Mouse (Mus musculus) hindlimb bud, embryonic 11.5 days (tissue): ENCODE measurements around the gene Med4.

Source experiments
- DNase-seq: peaks from one replicate; pipeline ENCODE4 v3.0.0-alpha.2; 2012; ENCODE audit warnings: low read depth, low spot score; ENCODE audit errors: extremely low spot score

Gene Med4

DNA sequence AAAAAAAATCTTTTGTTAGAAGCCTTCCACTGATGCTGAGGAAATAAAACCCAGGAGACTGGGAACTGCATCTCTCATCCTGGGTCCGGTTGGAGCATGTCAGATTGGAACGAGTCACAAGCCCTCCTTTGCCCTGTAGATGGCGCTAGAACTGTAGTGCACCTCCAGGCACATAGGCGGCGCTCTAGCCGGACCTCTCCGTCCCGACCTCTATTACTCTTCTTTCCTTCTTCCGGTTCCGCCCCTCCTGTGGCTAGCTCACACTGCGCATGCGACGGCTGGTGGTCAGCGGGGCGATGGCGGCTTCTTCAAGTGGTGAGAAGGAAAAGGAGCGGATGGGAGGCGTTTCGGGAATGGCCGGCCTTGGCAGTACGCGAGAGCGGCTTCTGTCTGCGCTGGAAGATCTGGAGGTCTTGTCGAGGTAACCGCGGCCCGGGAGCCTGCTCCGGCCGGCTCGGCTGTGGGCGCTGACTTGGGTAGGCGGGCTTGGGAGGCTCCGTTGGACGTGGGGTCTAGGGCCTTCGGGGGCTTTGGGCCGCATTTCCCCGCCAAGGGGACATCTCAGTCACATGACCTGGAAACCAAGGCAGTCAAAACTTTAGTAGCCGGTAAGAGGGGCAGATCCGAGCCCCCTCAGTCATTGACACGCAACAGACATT lies at the start of gene Med4:
TSS of gene Med4 (plus strand) at position 261 of the 659 bp plus-strand sequence.
- DNase-seq: peak; percentile 92

DNA sequence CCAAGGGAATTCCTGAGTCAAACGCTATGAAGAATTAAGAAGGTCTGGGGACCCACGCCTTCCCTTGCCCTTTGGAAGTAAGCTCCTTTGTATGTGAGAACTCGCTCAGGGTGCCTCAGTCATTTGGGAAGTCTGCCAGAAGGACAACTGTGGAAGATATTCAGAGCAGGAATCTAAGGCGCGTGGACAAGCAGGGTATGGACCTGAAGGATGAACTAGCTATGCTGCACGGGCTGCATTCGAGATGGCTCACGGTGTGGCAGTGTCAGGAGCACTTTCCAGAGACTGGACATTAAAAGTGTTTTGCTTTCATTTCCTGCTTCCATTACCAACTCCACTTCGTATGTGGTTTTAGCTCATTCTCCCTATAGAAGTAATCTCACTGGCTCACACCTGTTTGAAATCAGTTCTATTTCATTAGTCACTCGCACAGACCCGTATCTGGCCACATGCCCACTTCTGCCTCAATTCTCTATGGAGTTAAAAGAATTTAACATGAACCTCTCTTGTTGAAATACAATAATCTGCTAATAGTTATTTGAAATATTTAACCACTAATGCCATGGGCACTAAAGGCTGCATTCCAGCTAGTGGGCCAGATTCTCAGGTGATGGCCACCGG lies 49.2 kb upstream of the Med4 start:
- no peak for DNase-seq

DNA sequence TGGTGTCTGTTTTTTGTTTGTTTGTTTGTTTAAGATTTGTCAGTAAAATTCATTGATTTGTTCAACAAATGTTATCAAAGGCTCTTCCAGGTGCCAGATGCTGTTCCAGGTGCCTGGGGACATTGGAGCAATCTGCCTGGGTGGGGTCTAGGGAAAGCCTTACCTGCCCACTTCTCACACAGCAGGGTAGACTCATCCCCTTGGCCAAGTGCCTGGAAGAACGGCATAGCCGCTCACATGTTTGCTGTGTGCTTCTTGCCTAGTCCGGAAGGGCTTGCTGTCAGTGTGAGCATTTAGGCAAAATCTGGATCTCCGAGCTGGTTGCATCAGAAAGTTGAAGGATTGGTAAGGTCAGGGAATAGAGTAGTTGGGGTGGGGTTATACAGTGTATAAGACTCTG lies 47.6 kb upstream of the Med4 start:
- no peak for DNase-seq

DNA sequence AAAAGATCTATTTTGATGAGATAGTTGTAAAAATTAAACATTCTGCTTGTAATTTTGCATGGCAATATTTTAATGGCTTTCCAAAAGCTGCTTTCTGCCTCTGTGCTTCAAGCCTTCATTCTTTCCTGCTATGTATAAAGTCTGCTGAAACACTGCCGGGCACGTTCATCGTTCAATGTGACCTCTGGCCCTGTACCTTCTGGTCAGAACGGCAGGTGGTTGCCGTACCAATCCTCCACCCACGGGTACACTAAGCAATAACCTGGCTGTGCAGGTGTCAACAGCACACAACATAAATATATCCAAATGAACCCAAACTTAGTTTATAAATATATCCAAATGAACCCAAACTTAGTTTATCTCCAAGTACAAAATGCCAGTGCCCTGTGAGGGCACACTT lies 42.1 kb upstream of the Med4 start:
- no peak for DNase-seq

DNA sequence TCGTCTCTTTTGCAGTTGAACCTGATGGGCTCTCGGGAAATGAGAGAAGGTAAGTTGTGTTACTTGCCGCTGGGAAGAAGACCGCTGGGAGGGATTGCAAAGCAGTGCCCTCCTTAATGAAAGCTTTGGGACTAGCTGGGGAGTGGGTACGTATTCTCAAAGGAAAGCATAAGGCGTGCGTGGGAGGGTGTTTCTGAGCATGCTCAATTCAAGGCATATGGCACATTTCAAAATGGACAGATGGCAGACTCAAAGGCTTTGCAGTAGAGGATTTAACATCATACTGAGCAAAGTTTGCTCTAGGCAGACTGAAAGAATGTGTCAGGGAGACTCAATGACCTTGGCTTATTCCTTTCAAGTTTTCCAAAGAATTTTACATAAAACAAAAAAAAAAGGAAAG lies 40.3 kb upstream of the Med4 start:
- no peak for DNase-seq

DNA sequence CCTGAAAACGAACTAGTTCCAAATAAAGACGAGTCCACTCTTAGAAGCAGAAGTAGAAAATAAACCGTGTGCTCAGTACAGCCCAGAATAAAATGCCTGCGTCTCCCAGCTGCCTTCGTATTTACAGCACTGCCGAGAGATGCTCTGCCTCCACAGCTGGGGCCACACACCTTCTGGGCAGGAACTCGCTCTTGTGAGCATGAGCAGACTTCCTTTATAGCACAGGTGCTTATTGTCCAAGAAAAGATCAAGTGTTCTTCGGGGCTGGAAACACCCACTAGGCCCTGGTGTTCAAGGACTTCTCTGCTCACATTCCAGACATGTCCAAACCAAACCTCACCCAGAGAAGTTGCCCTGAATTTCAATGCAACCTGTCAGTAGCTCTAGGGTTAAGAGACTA lies 39.2 kb upstream of the Med4 start:
- no peak for DNase-seq

DNA sequence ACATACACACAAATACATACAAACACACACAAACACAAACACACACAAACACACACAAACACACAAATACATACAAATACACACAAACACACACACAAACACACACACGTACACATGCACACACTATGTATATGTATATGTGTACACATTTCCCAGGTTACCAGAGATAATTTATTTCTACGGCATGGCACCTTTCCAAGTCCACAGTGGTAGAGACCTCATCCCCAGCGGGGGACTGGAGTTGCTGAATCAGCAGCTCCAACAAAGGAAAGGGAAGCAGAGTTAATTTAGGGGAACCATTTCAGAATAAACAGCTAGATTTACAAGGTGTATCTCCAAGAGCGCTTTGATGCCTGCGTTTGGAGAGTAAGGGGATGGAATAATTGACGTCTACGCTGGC lies 37.6 kb upstream of the Med4 start:
- DNase-seq: no peak

DNA sequence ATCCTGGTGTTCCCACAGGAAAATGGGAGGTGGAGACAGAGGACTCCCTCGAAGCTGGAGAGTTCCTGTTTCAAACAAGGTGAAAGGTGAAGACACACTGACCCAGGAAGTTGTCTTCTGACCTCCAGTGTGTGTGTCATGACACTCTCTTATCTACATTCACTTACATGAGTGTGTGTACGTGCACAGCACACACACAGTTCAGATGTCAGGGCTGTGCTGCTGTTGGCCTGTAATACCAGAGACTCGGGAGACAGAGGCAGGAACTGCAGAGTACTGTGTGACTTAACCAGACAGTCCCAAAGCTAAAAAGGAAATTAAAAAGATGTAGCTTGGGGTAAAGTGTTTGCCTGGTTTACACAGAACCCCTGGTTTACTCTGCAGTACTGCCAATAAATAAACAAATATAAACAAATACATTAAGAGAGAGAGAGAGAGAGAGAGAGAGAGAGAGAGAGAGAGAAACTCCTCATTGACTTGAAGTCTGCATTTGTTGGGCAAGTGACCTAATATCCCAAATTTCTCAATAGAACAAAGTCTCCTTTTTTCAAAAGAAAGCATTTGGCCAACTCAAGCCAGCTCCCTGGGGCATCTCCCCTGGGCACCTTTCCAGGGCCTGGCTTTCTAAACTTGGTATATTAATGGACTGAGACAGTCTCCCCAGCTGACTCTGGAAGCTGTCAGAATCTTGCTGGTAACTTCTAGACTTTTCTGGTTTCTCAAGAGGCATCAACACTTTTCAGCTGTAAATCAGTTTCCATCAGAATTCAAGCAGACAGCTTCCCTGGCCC lies 36.0 kb upstream of the Med4 start:
- no peak for DNase-seq

DNA sequence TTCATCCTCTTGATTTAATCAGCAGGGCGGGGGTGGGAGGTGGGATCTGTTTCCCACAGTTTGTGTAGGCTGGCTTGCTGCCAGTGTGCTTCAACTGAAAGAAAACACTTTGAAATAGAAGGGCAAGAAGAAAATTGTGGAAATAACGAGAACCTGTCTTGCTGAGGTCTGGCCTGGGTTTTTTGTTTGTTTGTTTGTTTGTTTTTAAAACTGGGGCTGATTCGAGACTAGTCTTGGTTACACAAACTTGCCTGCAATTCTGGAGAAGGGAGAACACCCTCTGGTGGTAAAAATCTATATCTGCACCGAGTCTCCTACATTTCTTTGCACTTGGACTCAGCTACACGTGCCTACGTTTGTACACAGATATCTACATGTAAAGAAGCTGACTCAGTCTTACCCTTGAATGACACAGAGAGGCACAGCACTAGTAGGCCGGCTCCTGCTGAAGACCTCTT lies 35.2 kb upstream of the Med4 start:
- DNase-seq: peak; percentile 33

DNA sequence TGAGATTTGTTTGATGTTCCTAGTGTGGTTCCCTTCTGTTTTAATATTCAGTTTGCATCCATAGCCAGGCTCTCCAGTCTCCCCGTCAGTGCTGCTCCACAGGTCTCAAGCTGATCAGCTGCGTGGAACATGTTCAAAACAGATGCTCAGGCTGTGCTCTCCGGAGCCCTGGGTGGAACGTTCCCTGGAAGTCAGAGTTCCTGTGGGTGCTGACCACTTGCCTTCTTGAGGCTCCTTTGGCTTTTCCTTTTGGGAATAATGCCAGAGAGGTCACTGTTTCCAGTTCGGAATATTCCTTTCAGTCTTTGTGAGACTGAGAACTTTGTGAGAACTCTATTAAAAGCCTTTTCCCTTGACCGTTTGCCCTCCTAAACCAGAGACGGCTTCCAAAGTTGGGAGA lies 34.3 kb upstream of the Med4 start:
- DNase-seq: no peak

DNA sequence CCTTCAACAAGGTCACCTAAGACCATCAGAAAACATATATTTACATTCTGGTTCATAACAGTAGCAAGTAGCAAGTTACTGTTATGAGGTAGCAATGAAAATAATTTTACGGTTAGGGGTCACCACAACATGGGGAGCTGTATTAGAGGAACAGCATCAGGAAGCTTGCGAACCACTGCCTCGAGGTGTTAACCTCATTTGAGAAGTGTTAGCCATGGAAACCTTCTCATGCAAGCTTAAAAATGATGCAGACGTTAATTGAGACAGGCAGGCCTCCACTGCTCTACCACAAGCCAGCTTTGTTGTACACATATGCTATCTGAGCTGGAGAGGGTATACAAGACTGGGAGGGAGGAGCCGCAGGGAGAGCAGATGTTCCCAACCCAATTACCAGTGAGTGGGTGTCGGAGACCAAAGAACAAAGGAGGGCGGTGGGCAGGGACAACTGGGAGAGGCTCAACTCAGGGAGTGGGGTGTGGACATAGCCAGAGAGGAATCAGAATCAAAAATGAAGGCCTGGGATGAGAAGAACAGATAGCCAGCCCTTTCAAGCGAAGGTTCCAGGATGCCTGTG lies 33.4 kb upstream of the Med4 start:
- DNase-seq: no peak

DNA sequence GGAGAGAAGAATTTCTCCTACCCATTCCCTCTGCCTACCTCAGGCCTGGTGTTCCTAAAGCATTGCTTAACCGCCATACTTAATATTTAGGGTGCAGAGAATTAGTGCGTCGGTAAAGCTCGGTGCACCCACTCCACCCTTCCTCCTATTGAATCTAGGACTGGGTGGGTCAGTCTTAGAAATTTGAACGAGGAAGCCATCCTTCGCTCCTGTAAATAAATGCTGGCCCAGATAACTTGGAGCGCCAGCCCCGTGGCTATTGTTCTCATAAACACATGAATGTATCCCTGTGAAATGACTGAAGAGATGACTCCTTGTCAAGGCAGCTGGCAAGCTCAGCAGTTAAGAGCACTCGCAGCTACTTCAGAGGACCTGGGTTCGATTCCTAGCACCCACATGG lies 32.7 kb upstream of the Med4 start:
- no peak for DNase-seq

DNA sequence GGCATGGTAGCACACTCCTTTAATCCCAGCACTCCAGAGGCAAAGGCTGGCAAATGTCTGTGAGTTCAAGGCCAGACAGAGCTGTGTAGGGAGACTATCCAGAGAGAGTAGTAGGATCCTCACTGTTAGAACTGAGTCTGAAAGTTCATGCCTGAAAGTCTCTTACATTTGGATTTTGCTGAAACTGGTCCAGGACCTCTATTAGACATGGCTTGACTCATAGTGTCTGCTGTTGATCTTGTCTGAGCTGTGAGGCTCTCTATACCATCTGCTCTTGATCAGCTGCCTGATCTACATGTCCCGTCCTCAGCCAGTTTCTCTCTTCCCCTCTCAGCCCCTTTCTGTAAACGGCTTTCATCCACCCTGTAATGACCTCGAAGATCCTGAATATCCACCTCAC lies 31.5 kb upstream of the Med4 start:
- DNase-seq: no peak

DNA sequence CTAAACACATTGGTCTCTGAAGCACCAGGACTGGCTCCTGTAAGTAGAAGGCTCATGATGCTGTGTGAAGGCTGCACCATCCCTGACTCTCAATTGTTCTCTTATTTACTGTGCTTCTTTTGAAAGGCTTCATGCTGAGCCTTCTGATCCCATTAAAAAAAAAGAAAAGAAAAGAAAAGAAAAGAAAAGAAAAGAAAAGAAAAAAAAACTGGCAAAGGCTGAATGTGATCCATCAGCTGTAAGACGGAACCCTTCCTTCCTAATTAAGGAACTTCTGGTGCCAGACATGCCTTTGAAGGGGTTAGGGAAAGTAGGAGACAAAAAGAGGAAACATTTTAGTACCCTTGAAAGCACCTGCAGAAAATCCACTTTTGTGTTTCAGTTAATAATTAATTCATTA lies 30.1 kb upstream of the Med4 start:
- DNase-seq: no peak

DNA sequence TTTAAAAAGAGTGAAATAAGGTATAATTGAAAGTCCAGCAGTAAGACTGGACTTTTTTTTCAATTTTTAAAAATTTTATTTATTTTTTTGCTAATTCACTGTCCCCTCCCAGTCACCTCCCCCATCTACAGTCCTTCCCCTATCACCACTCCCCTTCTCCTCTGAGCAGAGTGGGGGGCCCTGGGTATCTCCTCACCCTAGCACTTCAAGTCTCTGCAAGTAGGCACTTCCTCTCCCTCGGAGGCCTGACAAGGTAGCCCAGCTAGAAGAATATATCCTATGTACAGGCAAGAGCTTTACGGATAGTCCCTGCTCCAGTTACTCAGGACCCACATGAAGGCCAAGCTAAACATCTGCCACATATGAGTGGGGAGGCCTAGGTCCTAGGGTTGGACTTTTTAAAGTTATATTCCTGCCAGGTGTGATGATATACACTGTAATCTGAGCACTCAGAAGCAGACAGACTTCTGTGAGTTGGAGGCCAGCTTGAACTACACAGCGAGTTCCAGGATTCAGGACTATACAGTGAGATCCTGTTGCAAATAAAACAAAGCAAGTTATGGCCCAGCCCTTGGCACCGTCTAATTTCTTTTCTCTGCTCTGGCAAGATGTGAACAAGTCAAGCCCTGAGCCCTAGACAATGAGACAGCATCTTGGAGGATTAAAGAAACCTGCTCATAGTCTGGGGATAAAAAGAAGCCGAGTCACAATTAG lies 26.2 kb upstream of the Med4 start:
- no peak for DNase-seq

DNA sequence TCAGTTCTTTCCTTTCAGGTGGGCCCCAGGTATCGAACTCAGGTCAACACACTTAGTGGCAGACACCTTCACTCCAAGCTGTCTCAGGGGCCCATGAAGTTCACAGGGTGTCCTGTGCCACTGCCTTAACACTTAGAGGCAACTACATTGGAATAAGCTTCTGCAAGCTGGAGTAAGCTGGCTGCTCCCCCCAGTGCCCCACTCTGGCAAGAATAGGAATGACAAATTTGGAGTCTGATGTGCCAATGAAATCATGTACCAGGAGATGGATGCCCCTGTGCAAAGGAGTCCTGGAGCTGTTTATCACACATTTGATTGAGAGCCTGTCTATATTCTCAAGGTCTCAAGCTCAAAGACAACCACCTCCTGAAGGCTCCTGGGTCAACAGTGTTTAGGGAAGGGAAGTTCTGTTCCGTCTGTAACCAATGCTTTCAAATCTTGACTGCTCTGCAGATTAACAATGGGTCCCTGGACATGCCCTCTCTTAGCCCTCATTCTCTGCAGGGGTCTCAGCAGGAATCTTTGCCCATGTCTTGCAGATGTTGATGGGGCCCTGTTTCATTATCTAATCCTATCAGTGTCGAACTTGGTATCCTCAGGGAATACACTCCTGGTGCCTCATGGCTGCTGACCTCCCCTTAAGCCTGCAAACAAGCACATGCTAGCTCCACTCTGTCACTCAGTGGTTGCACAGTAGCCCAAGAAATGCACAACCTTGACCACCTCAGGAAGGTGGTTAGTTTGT lies 25.3 kb upstream of the Med4 start:
- no peak for DNase-seq

DNA sequence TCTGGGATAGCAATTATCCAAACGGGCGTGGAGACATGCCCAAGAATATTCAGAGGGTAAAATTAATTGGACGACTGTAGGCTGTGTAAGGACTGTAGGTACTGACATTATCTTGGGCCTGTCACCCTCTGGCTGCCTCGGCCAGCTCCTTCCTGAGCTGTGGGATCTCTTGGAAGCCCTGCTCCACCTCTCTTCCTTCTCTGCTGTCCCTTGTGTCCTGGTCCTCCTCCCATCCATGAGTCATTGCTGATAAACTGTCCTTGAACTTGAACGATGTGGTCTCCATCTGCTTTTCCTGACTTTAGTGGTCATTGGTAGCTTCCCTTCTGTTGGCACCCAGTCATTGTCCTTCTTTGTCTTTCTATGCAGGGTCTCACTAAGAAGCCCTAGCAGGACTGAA lies 23.2 kb upstream of the Med4 start:
- no peak for DNase-seq

DNA sequence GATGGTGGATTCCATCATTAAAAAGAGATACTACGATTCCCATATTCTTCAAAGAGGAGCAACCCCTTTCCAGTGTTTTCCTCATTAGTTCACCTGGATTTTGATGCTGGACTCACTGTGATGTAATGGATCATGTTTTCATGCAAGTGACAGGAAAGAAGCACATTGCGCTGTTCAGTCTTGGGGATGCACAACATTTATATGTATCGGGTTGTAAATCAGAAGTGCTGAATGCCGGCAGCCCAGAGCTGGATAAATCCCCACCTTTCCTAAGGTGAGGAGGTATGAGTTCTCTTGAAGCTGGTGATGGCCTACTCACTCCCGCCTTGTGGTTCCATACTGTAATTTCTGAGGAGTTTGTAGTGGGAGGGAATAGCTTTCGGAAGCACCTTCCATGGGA lies 16.5 kb upstream of the Med4 start:
- no peak for DNase-seq

DNA sequence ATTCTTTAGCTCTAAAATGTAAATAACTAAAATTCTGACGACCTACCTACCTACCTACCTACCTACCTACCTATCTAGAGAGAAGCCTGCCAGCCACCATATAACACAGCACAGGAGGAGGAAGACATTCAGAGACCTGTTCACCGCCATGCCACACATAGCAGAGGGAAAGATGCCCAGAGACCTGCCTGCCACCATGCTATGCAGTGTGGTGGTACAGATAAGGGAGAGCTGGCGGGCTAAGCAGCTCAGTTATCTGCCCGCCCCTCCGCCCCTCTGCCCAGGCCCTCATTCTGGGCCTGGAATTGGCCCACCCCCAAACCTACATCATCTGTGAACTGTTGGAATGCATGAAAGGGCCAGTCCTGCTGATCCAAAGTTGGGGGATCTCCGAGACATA lies 15.7 kb upstream of the Med4 start:
- no peak for DNase-seq

DNA sequence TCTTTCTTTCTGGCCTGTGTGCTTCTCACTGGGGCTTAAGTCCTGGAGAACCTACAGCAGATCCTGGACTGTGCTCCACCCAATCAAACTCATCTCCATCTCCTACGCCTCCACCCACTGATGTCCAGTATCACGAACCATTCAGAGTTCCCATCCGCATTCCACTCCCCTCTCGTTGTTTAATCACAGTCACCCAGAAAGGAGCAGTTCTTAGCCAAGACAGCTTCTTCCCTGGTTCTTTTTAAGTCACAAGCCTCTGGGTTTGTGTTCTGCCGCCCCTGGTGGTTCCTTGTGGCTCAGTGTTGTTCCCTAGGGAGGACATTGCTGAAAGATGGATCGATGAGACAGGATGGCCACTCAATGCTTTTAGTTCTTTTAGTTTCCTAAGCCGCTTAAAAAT lies 14.1 kb upstream of the Med4 start:
- no peak for DNase-seq

DNA sequence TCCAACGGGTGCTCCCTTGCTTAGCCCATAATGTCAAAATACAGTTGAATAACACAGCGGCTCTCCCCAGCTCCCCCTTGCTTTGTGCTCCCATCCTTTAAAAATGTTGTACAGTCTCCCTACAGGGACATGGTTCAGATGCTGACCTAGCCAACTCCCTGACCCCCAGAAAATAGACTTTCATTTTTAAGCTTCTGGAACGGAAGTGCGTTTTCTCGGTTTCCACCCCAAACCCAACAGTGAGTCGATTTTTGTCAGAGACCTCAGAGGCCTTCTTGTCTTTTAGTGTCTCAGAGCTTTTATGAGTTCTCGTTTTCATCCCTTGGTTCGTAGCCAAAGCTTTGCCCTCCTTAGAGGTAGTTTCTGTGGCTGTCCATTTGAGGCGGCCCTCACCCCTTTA lies 8.5 kb upstream of the Med4 start:
- DNase-seq: no peak
